Mouse (Mus musculus) lung, embryonic 14.5 days (tissue): ENCODE measurements around the gene Podxl. TPM values are rescaled to one million over a fixed set of nuclear protein-coding genes. Genes with fewer than 3 reads are reported as not detected.
A peak's percentile ranks its signal among the peaks of the same experiment; 100 is the strongest.

Source experiments
- ATAC-seq: fragments of 200-750 bp; cut with Nextera tagmentation; 2 replicates; pipeline ENCODE4 v1.8.0; 2017; ENCODE audit warnings: mild to moderate bottlenecking, moderate TSS enrichment, moderate library complexity; ENCODE audit not compliant: insufficient read depth
- DNase-seq: peaks from one replicate; pipeline ENCODE4 v3.0.0-alpha.2; 2015
- H3K27ac ChIP-seq: fragments of 300-500 bp; sonication (generic); 2 replicates; pipeline ENCODE4 v1.5.1; 2014; ENCODE audit warnings: low read depth, mild to moderate bottlenecking, moderate library complexity
- H3K27me3 ChIP-seq: fragments of 300-500 bp; sonication (generic); 2 replicates; pipeline ENCODE4 v1.6.1; 2014; ENCODE audit warnings: low read length, control low read depth; ENCODE audit not compliant: insufficient read depth
- H3K36me3 ChIP-seq: fragments of 300-500 bp; sonication (generic); 2 replicates; pipeline ENCODE4 v1.6.1; 2014; ENCODE audit warnings: control low read depth; ENCODE audit not compliant: insufficient read depth
- H3K4me1 ChIP-seq: fragments of 300-500 bp; sonication (generic); 2 replicates; pipeline ENCODE4 v1.6.1; 2014; ENCODE audit warnings: antibody characterized with exemption, control low read depth; ENCODE audit not compliant: insufficient read depth
- H3K4me2 ChIP-seq: fragments of 300-500 bp; sonication (generic); 2 replicates; pipeline ENCODE4 v1.6.1; 2014; ENCODE audit warnings: mild to moderate bottlenecking
- H3K4me3 ChIP-seq: fragments of 300-500 bp; sonication (generic); 2 replicates; pipeline ENCODE4 v1.5.1; 2014; ENCODE audit warnings: low read depth, low read length
- H3K9ac ChIP-seq: fragments of 300-500 bp; sonication (generic); 2 replicates; pipeline ENCODE4 v1.6.1; 2014
- H3K9me3 ChIP-seq: fragments of 300-500 bp; sonication (generic); 2 replicates; pipeline ENCODE4 v1.6.1; 2016; ENCODE audit warnings: low read depth, low read length, control low read depth
- CTCF ChIP-seq: IDR thresholded peaks from 2 replicates; pipeline ENCODE4 v1.5.1; 2016; ENCODE audit warnings: antibody characterized with exemption, low read depth
- WGBS: fragments of 180-500 bp; shearing (Covaris S2); extraction: QIAGEN DNeasy Blood & Tissue Kit; methylation state at CpG from one replicate; pipeline ENCODE4 v1.1.7; 2014; 5-methylcytosine and 5-hydroxymethylcytosine counted together
- polyA plus RNA-seq: library from polyadenylated mRNA; unstranded; fragments of >200 nt; fragmentation: Nextera tagmentation; extraction: Ambion mirVana; gene quantifications from 2 replicates; pipeline ENCODE4 v1.2.1, GENCODE M21; 2014

Gene Podxl
- polyA plus RNA-seq, 1 experiment from 2014 or later = 28.9 TPM

DNA sequence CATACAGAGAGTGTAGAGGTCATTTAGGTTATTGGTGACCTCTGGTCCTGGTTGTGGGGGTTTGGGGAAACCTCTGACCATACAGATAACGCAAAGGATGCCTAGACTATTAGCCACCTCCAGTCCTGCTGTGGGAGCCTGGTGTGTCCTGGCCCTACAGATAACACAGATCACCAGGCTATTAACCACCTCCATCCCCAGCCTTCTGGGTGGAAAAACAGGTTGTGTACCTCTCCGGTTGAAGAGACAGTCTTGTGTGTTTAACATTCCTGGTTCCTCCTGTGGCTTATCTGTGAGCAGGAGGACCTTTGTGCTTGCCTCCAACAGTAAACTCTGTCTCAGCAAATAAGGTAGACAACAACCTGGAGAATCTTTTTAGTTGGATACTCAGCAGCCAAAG is 27.0 kb upstream of the Podxl start:
- Histone ChIP-seq H3K27ac (no peak overlapping the region), H3K4me1 (peaks cover 18% of the 10 kb centered on the region), H3K36me3 (no peaks in the 10 kb centered on the region), H3K9me3 (no peaks in the 10 kb centered on the region), H3K9ac (no peak overlapping the region), H3K4me3 (no peak overlapping the region), H3K4me2 (no peak overlapping the region), H3K27me3 (no peaks in the 10 kb centered on the region)
- DNase-seq (no peak), ATAC-seq (no peak)
- no peak for TF ChIP-seq CTCF
- WGBS = 56% methylated on average over 2 of the region's 2 CpGs

GRCm38 (mm10) chr6:31589268-31589667 is 25.5 kb upstream of the Podxl start:
- ATAC-seq (no peak), DNase-seq (no peak)
- H3K4me3 ChIP-seq = no peak overlapping the region
- no peaks in the 10 kb centered on the region for H3K9me3 ChIP-seq
- WGBS = 55% methylated on average over 3 of the region's 3 CpGs
- H3K27me3 ChIP-seq = no peaks in the 10 kb centered on the region
- no peak overlapping the region for H3K4me2 ChIP-seq
- no peak for TF ChIP-seq CTCF
- no peak overlapping the region for H3K9ac ChIP-seq
- no peak overlapping the region for H3K27ac ChIP-seq
- H3K36me3 ChIP-seq = no peaks in the 10 kb centered on the region
- peaks cover 18% of the 10 kb centered on the region for H3K4me1 ChIP-seq

DNA sequence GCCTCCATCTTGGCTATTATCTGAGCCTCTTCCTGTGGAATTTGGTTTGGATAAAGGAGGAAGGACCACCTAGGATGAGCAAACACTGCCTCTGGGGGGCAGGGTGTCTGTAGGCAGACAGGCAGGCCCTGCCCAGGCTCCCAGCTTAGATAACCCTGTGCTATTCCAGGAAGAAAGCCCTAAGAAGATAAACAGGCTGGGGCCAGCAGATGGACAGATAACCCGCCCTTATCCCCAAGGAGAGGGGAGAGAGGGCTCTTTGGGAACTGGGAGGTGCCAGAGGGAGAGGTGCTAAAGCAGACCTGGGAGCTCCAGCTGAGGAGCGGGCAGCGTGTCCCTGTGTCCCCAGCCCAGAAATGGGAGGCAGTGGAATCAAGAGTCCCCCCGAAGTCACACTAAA is 23.9 kb upstream of the Podxl start:
- H3K9me3 ChIP-seq = no peaks in the 10 kb centered on the region
- no peak overlapping the region for H3K27ac ChIP-seq
- H3K4me2 ChIP-seq = no peak overlapping the region
- 24% methylated on average over 4 of the region's 4 CpGs for WGBS
- H3K4me1 ChIP-seq = peaks cover 11% of the 10 kb centered on the region
- no peak for DNase-seq
- TF ChIP-seq CTCF = no peak
- no peak overlapping the region for H3K4me3 ChIP-seq
- no peak overlapping the region for H3K9ac ChIP-seq
- no peaks in the 10 kb centered on the region for H3K36me3 ChIP-seq
- peak; percentile 60 for ATAC-seq
- H3K27me3 ChIP-seq = no peaks in the 10 kb centered on the region

DNA sequence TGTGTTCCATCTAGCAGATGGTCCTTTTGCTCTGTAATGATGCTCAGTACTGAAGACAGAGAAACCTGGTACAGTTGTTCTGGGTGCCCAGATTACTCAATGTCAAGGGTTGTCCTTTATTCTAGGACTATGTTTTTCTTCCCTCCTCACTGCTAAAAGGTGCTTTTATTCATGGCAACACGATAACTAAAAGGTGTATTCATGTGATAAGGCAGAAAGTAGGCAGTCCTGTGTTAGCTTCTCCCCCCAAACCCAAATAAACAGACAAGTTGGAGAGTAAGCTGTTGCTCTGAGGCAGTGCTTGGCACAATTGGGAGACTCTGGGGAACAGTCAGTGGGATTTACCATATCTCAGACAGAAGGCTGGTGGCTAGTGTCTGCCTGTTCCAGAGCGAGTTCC is 22.3 kb upstream of the Podxl start:
- Histone ChIP-seq H3K9me3 (no peaks in the 10 kb centered on the region), H3K36me3 (no peaks in the 10 kb centered on the region), H3K4me1 (peaks cover 11% of the 10 kb centered on the region), H3K9ac (no peak overlapping the region), H3K4me2 (no peak overlapping the region), H3K27me3 (no peaks in the 10 kb centered on the region), H3K27ac (no peak overlapping the region), H3K4me3 (no peak overlapping the region)
- no peak for DNase-seq
- 46% methylated on average over 2 of the region's 2 CpGs for WGBS
- no peak for TF ChIP-seq CTCF
- ATAC-seq = no peak

- 82% methylated on average over 9 of the region's 9 CpGs for WGBS
- no peaks in the 10 kb centered on the region for H3K36me3 ChIP-seq
- no peak for TF ChIP-seq CTCF
- no peak overlapping the region for H3K4me2 ChIP-seq
- H3K4me3 ChIP-seq = no peak overlapping the region
- no peaks in the 10 kb centered on the region for H3K9me3 ChIP-seq
- no peaks in the 10 kb centered on the region for H3K27me3 ChIP-seq
- no peak overlapping the region for H3K27ac ChIP-seq
- no peak for ATAC-seq
- H3K9ac ChIP-seq = no peak overlapping the region
- DNase-seq = no peak
- H3K4me1 ChIP-seq = no peaks in the 10 kb centered on the region
Observed at GRCm38 (mm10) chr6:31576151-31576550, 12.4 kb upstream of the Podxl start.

DNA sequence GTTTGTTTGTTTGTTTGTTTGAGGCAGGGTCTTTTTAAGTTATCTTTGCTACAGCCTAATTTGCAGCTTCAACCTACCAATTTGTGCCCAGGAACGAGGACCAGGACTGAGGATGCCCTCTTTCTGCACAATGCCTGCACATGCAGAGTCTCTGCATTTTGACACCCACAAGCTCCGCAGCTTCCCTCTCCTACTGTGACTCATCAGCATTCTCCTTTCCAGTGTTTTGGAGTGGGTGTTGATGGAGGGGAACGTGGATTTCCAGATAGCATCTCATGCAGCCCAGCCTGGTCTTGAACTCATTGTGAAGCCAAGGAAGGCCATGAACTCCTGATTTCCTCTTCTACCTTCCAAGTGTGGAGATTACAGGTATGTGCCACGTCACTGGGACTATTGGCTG is 11.3 kb upstream of the Podxl start:
- Histone ChIP-seq H3K9me3 (no peaks in the 10 kb centered on the region), H3K4me1 (no peaks in the 10 kb centered on the region), H3K36me3 (no peaks in the 10 kb centered on the region), H3K4me2 (no peak overlapping the region), H3K27ac (no peak overlapping the region), H3K4me3 (no peak overlapping the region), H3K27me3 (no peaks in the 10 kb centered on the region), H3K9ac (no peak overlapping the region)
- ATAC-seq (no peak), DNase-seq (no peak)
- TF ChIP-seq CTCF = no peak
- WGBS = 58% methylated on average over 4 of the region's 4 CpGs

DNA sequence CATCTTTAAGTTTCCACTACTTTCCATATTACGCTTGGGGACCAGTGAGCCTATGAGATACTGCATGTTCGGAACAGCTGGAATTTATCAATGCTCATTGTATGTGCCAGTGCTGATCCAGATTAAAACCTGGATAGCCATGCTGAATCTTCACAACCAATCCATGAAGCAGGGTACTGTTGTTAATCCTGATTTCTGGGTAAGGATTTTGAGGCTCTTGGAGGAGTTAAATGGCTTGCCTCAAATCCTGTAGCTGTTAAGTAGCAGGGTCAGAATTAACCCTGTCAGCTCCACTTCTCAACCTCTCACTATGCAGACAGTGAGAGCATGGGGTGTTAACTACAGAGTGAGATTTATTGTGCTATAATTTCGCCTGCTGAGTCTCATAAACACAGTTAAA is 7.7 kb upstream of the Podxl start:
- Histone ChIP-seq H3K27ac (no peak overlapping the region), H3K9ac (no peak overlapping the region), H3K27me3 (no peaks in the 10 kb centered on the region), H3K4me3 (no peak overlapping the region), H3K4me1 (no peaks in the 10 kb centered on the region), H3K36me3 (no peaks in the 10 kb centered on the region), H3K9me3 (no peaks in the 10 kb centered on the region), H3K4me2 (no peak overlapping the region)
- 60% methylated on average over 3 of the region's 3 CpGs for WGBS
- ATAC-seq = no peak
- DNase-seq = no peak
- TF ChIP-seq CTCF = no peak

DNA sequence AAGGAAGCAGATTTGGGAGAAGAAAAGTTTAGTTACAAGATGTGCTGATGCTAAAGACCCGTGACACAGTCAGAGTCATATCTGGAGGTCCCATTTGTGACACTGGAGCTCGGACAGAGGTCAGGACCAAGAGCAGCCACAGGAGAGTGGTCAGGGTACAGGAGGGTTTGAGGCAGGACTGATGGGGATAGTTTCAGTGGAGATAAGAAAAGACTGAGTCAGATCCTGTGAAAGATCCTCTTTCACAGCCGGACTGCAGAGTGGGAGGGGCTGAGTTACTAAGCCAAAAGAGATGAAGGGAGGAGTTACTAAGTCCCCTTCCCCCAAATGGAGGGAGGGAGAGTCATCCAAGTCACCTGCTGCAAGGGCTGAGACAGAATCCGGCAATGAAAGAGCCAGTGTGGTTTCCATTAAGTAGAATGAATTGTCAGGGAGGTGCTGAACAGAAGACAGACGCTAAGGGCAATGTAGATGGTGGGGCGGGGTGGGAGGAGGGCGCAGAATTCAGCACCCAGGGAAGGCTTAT is 4.4 kb upstream of the Podxl start:
- ATAC-seq (no peak), DNase-seq (no peak)
- Histone ChIP-seq H3K4me2 (no peak overlapping the region), H3K36me3 (no peaks in the 10 kb centered on the region), H3K27me3 (peaks cover 21% of the 10 kb centered on the region), H3K9ac (no peak overlapping the region), H3K4me1 (no peaks in the 10 kb centered on the region), H3K9me3 (no peaks in the 10 kb centered on the region), H3K27ac (no peak overlapping the region), H3K4me3 (no peak overlapping the region)
- no peak for TF ChIP-seq CTCF
- 38% methylated on average over 7 of the region's 7 CpGs for WGBS
